Mouse (Mus musculus) ZHBTc4 (cell line): Measurements from ENCODE around the gene Elmsan1.

Experiments
- DNase-seq: peaks from one replicate; pipeline ENCODE4 v3.0.0-alpha.2; 2011; ENCODE audit warnings: low read depth, low spot score

Gene Elmsan1

DNA sequence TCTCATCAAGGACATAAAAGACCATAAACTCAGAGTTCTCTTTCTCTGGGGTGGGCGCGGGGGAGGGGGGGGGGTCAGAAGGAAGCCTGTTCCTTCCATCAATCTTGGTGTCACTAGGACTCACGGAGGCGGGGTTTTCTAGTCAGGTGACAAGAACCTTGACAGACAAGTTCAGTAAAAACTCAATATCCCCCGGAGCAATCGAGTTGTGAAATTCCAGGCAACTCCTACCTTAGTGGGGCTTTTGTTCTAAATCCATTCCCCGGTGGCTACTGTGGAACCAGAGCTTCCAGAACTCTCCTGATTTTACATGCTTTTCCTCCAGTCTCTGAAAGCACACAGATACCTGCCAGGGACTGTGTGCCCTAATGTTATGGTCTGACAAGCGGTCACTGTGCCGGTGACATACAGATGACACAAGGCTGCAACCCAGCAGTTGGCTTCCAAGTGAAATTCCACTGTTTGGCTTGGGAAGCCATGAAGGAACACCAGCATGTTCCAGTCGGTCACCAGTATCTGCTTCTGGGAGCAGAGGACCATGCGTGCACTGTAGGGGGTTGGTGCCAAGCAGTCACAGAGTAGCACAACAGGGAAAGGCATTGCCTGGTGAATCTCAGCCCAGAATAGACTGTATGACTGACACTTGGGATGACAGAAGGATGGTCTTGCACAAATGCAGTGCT, 2.8 kb downstream of the Elmsan1 start:
- no peak for DNase-seq

DNA sequence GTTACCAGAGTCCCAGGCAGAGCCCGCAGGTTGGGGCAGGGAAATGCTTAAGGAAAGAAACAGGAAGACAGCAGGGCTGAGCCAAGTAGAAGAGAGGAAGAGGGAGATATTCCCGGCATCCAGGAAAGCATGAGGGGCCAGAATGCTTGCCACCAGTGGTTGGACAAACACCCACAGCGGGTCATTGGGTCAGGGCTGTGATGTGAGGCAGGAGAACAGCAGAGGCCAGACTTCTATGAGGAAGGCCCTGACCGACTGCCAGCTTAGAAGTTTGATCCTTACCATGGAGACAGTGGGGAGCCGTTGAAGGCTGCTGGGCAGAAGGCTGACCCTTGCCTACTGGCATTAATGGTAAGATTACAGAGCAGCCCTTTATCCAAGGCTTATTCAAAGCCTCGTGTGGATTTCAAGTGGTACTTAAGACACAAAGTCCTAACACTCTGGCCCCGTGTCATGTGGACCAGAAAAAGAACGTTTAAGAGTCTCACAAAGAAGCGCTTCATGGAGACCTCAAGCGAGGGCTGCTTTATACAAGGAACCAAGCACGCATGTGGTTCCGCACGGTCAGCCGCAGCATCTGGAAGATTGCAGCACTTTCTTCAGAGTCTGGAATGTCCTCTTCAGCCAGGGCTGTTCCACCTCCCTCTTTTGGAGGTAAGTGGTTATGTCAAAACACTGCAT, 4.0 kb downstream of the Elmsan1 start:
- DNase-seq, result no peak

DNA sequence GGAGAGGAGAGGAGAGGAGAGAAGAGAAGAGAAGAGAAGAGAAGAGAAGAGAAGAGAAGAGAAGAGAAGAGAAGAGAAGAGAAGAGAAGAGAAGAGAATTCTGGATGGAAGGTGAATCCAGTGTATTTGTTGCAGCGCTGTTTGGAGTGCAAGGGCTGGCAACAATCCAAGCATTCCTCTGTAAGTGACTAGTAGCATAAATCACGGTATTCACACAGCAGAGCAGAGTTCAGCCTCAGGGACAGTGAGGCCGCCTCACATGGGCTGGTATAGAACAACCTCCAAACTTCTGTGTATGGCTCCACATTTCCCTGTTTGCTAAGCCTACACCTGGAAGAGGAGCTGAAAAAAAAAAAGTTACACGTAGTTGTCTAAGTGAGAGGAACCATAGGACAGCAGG, 6.4 kb downstream of the Elmsan1 start:
- no peak for DNase-seq

DNA sequence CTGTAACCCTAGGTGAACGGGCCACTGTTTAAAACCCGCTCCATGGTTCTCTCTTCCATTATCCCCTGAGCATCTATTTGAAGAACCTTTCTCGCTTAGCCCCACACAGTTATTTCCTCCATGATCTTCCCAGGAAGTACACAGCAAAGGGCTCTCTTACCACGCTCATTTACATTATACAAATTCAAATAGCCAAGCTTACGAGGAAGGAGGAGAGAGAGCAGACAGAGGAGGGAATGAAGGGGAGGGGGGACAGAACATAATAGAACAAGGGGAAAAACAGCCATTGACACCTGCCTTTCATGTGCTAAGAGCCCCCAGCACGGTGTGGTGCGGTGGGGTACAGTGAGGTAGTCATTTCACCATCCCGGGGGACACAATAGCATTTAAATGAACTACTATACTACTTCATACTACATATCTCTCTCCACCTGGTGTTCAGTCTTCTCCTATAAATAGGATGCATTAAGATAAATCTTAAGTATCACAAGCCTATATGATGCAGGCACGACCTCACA, 7.6 kb downstream of the Elmsan1 start:
- peak; percentile 56 for DNase-seq

DNA sequence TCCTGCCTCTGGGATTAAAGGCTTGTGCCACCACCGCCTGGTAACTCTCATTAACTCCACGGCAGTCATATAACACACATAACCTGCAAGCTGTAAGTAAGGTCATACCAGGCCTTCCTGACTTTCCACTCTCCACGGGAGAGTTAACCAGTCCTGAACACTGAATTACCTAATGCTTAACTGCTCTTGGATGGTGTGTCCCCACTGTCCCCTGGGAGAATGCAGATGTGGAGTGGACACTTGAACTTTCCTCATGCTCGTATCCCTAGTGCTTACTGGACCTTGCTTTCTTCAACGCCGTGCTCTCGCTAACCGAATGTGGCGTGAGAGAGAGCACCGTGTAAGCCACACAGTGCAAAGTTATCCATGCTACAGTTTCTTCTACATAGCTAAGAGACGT, 8.4 kb downstream of the Elmsan1 start:
- no peak for DNase-seq

DNA sequence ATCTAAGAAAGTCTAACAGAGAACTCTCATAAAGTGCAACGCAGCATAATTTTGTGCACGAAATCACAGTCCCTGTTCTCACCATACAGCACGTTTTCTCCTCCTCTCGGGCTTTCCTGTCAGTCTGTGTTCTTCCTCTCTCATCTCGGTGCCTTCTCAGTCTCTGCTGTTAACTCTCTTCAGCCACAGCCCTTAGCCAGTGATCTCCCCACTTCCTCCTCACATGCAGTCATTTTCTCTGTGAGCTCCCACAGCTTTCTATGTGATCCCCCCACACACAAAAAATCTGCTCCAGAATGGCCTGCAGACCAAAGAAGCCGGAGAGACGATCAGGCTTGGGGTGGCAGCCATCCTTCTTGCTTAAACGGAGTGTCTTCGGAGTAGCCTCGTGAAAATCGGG, 9.6 kb downstream of the Elmsan1 start:
- DNase-seq, result no peak

DNA sequence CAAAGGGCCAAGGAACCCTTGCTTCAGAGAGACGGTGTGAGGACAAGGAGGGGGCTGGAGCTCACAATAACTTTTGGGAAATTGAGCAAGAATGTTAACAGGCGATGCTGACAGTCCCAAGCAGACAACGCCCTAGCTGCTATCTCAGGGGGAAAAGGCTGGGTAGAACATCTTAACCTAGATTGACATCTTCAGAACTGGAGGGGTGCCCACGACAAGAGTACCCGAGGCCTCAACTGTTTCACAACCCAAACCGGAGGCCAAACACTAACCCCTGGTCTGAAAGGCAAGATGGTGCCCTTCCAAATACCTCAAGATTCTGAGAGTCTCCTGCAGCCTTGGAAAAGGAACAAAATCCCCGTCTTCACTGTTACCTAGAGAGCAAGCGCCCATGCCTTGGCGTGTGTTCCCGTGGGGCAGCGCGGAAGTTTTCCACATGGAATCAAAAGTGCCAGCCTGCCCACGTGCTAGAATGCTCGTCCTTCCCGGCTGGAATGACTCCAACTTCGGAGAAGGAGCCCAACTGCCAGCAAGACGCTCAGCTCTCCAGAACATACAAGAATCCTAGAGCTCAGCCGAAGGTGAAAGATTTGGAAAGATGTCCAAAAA, 11.4 kb downstream of the Elmsan1 start:
- no peak for DNase-seq

DNA sequence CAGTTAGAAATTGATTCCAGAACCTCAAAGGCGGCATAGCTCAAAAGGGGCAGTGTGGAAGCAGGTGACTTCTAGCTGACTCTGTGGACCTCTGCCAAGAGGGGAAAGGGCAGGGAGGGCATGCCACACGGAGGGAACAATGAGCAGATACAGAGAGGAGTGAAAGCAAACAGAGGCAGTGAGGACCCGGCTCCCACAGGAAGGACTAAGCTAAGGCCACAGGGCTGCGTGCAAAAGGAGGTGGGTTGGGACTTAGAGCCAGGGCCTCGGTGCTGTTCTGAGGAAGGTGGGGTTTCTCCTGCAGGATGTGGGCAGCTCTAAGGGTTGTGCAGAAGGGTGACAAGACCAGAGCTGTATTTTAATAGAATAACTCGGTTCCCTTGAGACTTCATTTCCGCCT, 12.2 kb downstream of the Elmsan1 start:
- no peak for DNase-seq

DNA sequence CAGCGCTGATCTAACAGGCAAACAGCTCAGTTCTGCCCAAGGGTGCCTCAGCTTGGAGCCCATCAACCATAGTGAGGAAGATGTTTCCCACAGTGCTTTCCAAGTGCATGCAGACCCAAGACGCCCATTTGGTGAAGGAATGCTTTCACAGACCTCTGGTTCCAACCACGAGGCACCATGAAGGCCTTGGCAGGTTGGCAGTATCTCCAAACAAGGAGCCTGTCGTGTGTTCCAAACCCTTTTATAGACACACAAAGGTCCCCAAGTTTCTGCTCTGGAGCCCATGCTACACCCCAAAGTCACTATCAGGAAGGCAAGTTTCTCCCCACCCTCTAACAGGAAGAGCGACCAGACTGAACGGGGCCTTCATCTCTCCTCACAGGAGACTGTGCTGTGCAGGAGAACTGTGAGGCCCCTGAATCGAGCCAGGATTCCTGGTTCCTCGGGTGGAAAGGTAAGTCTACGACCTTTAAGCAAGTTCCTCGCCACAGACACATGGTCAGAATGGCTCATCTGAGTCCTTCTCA, 13.0 kb downstream of the Elmsan1 start:
- DNase-seq, result no peak

DNA sequence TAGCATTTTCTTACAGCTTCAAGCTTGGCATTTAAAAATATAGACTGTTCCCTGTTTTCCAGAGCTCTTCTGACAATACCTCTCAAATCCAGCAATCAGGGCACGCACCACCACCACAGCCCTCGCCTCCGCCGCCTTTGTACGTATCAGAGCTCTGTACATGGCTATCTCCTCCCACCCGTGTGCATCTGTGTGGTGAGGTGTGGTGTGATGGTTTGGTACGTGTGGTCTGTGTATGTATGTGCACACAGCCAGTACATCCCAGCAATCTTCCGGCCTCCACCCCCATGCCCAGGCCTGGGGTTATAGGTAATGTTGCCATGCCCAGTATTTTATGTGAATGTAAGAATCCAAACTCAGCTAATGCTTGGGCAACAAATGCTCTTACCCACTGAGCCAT, 14.0 kb downstream of the Elmsan1 start:
- DNase-seq, result no peak

DNA sequence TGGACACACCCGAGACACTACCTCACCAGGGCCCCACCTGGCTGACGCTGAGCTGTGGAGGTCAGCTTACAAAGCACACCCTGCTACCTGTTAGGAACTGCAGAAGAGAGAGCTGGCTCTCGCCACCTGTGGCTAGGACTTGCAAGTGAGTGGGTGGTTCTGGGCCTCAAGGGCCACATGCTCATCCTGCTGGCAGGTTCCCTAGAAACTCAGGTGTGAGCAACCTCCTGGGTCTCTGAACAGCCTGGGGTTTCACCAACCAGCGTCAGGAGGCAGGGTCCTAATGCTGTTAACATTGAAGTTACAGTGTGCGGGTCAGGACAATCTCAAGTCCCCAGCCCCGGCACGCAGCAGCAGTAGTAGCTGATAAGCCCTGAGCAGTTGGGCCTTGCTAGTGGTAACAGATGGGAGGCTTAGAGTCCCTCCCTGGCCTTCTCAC, 14.9 kb downstream of the Elmsan1 start:
- no peak for DNase-seq

DNA sequence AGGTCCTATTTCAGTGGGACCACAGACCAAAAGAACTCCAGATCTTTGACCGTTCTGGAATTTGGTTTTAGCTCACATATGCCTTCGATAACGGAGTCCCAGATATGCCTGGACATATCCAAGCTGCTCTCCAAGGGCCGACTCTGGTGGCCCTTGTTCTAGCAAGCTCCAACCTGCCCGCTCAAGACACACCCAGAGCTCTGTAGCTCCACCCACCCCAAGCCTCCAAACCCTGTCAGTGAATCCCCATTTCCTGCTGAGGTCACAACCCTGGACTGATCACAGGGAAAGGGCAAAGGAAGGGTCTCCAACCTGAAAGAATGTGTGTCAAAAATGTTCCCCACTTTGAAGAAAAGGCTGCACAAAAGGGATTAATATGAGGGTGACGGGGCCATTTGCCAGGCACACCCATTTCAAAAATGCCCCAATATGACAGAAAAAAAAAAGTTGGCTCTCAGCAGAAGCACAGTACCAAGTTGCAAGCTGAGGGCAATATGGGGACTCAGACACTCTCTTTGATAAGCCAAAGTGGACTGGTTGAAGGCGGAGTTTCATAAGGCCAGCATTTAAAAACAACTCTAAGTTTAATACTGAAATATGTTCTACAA, 15.4 kb downstream of the Elmsan1 start:
- DNase-seq, result peak; percentile 78

DNA sequence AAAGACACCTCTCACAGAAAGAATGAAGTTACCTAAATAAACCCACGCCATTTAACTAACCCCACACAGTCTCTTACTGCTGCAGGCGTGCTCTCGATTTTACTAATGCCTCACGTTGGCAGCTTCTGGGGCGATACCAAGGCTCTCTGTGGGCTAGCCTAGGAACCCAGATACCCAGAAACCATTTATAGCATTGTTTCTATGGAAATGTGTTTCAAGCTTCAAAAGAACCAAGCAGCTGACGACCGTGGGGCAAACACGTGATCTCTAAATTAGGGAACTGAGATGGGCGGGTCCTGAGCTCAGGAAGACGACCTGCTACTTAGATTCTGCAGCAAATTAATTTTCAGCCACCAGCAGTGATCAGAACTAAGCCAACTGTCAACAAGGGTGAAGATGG, 16.1 kb downstream of the Elmsan1 start:
- DNase-seq, result peak; percentile 45

DNA sequence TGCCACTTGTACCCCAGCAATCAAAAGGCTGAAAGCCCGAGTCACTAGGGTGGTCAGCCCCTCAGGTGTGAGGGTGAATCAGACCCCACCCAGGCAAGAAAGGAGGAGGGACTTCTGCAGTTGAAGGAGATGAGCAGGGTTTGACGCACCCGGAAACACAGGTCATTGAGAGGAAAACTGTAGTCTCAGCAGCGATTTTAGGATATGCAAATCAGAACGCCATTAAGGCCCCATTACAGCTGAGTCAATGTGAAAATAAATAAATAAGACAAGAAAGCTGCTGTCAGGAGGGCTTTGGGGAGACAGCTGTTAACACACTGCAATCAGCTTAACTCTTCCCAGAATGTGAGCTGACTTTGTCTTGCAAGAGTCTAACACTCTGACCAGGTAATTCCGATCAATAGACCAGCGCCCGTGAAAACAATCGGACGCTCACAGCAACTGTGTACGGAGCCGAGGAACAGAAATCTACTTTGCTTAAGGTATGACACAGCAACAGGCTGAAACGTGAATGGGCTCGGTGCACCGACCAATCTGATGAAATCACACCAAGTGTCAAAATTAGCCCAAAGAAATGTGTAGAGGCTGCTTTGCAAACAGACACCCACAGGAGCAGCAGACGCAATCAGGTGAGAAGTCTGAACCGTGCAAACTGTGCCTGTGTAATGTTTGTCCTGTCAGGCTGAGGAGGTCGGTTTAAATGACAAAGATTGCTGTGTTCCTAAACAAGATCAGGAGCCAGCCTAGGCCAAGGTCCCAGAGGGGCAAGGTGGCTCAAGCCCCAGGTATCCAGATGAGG, 16.8 kb downstream of the Elmsan1 start:
- DNase-seq, result no peak

DNA sequence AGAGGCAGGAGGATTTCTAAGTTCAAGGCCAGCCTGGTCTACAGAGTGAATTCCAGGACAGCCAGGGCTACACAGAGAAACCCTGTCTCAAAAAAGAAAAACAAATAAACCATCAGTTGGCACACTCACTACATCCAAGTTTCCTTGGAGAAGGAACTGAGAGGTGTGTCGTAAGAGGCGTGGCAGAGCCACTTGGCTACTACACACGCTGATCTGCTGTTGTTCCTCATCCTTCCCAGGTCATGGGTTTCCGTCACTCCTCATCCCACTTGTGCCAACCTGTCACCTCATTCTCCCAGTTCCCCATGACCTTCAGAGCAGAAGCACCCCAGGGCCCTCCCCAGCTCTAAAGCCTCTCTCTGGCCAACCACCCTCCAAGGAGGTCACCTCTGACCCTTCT, 17.5 kb downstream of the Elmsan1 start:
- no peak for DNase-seq

DNA sequence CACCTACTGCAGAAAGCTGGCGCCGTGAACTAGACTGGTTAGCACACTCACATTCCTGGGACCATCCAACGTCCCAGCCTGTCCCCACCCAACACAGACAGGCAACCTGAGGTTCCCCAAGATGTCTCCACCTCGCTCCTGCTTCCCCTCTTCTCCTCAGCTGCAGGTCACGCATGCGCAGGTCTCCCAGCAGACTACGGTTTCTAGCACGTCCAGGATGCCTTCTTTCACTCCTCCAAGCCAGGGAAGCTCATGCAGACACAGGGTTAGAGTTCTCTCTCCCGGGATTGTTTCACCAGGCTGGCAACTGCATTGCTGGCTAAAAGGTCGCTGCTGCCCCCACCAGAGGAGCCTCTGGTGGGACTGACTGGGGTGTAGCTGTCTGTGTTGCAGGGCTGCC, 19.8 kb downstream of the Elmsan1 start:
- DNase-seq, result no peak

DNA sequence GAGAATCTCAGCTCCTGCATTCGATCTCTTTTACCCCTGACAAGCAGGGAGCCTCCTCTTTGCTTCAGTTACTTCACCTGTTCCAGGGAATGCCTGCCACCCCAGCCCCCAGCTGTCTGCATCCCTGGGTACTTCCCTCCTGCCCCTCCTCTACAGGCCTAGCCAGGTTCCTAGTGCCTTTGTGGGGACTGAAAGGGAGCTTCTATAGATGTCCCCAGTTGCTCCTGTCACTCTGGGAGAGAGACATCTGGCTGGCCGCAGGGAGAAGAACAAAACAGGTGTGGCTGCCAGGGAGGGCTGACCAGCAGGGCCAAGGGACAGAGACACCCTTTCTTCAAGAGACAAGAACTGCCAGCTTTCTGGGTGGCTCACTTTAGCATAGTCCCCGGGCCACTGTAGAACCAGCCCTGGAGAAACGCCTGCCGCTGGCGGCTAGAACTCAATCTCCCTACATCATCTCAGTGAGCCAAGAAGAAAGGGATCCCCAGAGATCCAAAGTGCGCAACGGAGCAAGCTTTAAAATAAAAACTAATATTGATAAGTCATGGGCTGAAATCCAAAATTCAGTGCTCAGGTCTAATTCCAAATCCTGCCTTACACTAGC, 20.5 kb downstream of the Elmsan1 start:
- no peak for DNase-seq

DNA sequence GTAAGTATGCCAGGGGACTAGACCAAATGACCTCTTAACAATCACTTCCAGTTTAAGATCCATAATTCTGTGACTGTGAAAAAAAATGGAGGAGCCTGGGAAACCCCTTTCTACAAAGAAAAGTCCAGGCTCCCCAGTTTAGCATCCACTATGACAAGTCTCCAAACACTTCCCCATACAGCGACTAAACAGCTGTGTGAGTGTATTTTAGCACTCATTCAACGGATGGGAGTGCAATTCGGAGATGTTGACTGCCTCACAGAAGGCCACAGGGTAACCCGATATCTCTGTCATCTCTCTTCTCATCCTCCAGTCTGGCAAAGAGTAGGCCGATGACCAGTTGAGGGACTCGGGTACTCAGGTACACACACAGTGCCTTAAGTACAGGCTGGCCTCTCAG, 23.5 kb downstream of the Elmsan1 start:
- DNase-seq, result no peak

DNA sequence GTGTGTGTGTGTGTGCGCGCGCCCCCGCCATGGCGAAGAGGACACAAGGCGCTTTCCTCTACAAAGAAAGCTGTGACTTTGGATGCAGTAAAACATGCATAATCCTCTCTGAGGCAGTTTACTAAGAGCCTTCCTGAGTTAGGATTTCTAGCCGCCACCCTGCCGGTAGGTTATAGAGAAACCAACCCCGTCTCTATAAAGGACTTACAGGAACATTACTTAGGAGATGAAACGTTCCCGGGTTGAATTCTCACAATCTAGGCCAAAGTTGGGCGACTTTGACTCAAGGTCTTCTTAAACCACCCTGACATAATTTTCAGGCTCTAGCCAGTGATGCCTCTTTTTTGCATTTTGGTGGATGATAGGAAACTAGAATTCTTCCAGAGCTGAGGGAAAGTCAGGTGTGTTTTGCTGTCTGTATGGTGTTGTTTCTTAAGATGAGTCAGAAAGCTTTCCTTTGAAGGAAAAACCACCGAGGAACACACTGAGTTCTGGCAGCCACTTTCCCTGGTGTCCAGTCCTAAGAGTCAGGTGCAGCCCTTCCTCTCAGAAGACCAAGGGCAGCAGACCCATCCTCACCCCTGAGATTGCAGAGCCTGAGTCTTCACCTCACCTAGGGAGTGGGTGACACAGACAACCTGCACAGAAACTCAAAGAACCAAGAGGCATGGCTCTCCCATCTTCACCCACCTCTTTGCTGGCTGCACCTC, 24.1 kb downstream of the Elmsan1 start:
- DNase-seq, result no peak

DNA sequence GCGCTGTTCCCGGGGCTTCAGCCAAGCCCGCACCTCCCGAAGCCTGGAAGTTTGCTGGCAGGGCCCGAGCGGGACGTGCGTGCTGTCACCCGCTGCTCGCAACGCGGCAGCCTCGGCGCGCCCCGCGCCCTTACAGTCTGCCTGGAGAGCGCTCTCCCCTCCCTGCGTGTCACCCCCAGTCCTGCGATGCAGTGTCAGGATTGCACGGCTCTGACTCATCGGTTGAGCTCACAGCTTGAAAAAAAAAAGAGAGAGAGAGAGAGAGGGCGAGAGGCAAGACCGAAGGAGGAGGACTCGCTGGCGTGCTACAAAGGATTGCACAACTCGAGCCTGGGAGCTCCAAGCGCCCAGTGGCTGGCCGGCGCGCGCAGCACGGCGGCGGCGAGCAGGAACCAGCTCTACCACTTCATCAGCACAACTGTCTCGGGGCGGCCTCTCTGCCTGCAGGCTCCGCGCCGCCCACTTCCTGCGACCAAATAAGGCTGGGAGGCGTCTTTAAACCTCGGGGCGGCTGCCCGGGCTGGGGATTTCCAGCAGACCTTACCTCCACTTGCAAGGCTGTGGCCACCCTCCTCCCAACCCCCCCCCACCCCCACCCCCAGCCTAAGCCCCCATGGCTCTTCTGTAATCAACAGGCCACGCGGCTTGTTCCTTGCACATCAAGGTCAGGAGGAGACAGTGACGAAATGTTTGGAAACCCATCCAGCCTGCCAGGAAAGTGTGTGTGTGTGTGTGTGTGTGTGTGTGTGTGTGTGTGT, 24.9 kb downstream of the Elmsan1 start:
- DNase-seq, result peak; percentile 96
